Mouse (Mus musculus): ENCODE data around the gene Epha1. TPM values are rescaled to one million over a fixed set of nuclear protein-coding genes. Genes with fewer than 3 reads are reported as not detected.

The Epha1 gene
- polyA plus RNA-seq, 1 experiment, result 20.6 TPM

DNA sequence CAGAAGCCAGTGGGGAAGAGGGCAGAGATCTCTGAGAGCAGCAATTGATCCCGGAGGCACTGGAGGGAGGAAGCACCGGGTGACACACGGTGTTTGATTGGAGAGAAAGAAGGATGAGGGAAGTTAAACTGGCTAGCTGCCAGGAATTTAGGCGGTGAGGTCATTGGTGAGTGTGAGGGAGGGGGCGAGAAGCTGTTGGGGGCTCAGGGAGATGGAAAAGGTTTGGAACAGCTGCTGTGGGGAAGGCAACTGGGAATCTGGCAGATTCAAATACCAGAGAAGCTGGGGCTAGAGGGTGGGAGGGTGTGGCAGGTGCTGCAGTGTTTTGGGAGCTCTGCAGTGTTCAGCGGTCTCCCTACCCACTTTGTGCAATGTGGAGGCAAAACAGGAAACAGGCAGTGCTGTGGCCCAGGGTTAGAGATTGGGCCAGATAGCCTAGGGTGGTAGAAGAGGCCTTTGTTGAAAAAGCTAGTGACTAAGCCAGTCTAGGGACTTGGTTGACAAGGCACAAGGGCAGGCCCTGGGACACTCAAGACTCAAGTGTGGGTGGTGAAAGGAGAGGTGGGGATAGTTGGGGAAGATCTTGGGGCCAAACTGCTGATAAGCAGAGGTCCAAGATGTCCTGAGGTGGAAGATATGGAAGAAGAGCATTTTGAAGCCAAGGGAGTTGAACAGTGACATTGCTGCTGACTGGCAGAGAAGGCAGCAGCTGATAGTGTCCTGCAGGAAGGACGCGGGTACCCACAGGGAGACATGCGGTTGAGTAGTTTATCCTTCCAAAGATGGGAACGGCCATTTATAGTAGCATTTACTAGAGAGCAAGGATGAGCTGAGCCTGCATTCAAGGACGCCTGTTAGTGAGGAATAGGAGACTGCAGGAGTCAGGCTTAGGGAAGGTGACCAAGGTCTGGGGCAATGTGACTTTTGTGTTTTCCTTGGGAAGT, 18.7 kb downstream of the Epha1 start:
- DNase-seq (ENCODE audit: low read depth), result no peak

GRCm38 (mm10) chr6:42353180-42353579, 19.9 kb downstream of the Epha1 start:
- no peak for DNase-seq (ENCODE audit: low read depth)

DNA sequence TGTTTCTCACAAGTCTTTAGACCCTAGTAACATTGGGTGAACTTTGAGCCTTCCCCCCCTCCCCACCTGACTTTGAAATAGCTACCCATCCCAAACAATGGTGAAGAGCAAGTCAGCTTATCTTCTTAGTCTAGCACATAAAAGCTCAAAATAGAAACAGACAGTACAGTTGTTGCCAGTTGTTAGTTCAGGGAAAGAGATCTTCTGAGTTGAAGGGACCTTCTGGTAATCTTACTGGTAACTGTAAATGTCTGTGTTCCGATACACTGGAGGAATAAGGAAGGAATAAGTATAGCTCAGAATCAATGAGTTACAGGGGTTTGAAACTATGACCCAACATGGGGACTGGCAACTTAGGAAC, 20.6 kb downstream of the Epha1 start:
- DNase-seq (ENCODE audit: low read depth), result no peak

GRCm38 (mm10) chr6:42351776-42352485, 21.1 kb downstream of the Epha1 start:
- no peak for DNase-seq (ENCODE audit: low read depth)

- DNase-seq (ENCODE audit: low read depth), result no peak
Observed at GRCm38 (mm10) chr6:42350968-42351775, 21.9 kb downstream of the Epha1 start.

DNA sequence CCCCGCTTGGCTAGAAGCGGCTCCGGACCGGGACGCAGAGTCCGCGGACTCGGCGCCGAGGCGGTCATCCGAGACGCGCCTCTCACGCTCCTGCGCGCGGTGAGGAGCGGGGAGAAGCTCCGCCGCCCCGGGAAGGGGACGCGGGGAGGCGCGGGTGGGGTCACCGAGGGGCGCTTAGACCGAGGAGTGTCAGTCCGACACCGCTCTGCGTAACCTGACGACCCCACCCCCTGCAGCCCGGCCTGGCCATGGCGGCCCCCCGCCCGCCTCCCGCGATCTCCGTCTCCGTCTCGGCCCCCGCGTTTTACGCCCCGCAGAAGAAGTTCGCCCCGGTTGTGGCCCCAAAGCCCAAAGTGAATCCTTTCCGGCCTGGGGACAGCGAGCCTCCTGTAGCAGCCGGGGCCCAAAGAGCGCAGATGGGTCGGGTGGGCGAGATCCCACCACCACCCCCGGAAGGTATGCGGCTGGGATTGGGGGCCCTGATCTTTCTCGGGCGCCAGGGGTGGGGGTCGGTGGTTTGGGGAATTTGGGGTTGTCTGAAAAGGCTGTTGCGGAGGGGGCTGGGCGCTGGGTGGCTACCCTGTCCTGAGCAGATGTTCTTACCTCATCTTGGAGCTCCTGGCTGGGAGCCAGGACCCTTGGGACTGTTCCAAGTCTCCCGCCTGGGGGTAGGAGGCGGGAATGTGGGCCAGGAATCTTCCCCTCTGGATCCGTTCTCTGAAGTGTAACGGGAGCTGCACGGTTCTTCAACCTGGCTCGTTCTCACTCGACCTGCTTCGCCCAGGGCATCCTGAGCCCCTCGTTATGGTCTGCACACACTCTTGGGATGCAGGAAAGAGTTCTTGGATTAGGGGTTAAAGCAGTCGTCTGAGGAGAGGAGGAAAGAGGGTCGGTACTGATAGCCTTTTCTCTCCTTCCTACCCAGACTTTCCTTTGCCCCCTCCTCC, 22.8 kb downstream of the Epha1 start:
- no peak for DNase-seq (ENCODE audit: low read depth)

DNA sequence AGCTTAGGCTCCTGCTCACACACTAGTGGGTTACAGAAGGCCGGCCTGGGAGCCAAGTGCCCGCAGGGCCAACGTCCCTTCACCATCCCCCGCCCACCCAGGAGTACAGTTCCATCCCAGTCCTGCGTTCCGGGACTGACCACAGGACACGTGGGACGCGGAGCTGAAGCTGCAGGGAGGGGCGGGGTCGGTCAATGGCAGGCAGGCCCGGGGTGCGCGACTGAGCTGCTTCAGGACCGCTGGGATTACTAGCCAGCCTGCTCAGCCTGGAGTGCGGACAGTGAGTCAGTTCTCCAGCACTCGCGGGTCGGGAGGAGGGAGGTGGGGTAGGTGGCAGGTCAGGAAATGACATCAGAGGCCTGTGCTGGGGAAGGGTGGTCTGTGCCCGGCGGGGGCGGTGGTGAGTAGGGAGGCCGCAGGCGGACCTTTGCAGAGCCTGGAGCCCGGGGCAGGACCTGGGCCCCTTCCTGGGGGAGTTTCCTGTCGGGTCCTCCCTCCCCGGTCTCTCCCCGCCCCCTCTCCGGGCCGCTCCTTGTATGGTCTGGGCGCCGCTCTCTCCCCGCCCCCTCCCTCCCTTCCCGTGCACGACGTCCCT, 23.5 kb downstream of the Epha1 start, which contains the start of gene Zyx:
TSS of gene Zyx (plus strand) at position 205 of the 595 bp plus-strand sequence.
- no peak for DNase-seq (ENCODE audit: low read depth)

DNA sequence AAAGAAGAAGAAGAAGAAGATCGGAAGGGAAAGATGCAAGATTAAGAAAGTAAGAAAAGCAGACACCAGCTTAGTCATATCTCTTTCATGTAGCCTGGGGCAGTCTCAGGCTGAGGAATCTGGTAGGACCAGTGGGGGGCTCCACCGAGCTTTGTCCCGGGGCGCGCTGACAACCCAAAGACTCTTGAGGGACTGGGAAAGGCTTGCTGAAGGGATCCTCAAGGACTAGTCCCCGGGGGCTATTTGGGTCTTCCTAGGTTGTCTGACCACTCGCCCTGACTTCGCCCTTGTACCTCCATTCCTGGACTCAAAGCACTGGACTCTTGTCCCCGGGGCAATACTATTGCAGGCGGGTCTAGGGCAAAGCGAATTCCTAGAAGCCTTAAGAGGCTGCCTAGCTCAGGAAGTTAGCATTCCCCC, 24.1 kb downstream of the Epha1 start:
- no peak for DNase-seq (ENCODE audit: low read depth)

- DNase-seq (ENCODE audit: low read depth), result no peak
Observed at GRCm38 (mm10) chr6:42348281-42349005, 24.6 kb downstream of the Epha1 start.

GRCm38 (mm10) chr6:42344255-42344654, 28.8 kb downstream of the Epha1 start:
- DNase-seq (ENCODE audit: low read depth), result no peak

GRCm38 (mm10) chr6:42343361-42344120, 29.5 kb downstream of the Epha1 start:
- DNase-seq (ENCODE audit: low read depth), result no peak

GRCm38 (mm10) chr6:42342171-42342570, 30.9 kb downstream of the Epha1 start:
- DNase-seq (ENCODE audit: low read depth), result no peak

- DNase-seq (ENCODE audit: low read depth), result no peak
Observed at GRCm38 (mm10) chr6:42339981-42340380, 33.1 kb downstream of the Epha1 start.

DNA sequence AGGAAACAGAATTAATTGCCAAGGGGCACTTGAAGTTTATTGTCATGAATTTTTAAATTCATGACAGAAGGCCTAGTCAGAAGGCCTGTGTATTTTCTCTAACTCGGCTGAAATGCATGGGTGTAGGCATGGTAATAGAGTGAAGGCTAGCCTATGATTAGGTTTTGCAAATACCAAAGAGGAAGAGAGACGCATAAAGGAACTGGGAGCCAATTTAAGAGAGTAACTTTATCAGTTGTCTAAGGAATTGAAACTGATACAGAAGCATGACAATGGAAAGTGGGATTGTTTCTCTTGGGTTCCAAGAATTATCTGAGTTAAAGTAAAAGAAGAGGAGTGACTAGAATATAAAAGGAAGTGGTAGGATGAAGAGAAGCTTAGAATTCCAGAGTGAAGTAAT, 33.9 kb downstream of the Epha1 start:
- no peak for DNase-seq (ENCODE audit: low read depth)

GRCm38 (mm10) chr6:42330946-42331345, 42.1 kb downstream of the Epha1 start:
- DNase-seq (ENCODE audit: low read depth), result no peak

GRCm38 (mm10) chr6:42330216-42330615, 42.9 kb downstream of the Epha1 start:
- no peak for DNase-seq (ENCODE audit: low read depth)

GRCm38 (mm10) chr6:42328757-42329156, 44.3 kb downstream of the Epha1 start:
- DNase-seq (ENCODE audit: low read depth), result no peak

GRCm38 (mm10) chr6:42326509-42326908, 46.6 kb downstream of the Epha1 start:
- no peak for DNase-seq (ENCODE audit: low read depth)

DNA sequence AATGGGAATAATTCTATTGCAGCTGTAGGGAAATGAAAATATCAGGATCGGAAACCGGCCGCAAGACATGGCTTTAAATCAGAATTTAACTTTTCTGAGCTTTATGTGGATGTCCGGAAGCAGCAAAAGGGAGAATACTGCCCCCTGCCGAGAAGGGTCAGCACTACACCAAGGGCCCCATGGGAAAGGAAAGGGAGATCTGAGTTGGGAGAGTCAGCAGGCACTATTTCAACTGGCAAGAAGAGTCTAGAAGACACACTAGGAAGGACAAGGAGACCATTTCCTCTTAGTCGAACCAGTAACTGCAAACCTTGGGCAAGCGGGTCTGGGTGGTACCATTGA, 47.8 kb downstream of the Epha1 start:
- no peak for DNase-seq (ENCODE audit: low read depth)

Measured in gonadal fat pad, adult 2 months (tissue).